Mouse (Mus musculus) ES-E14 (cell line): ENCODE measurements around the gene Fam3a. TPM values are rescaled to one million over a fixed set of nuclear protein-coding genes. Genes with fewer than 3 reads are reported as not detected.

ENCODE experiments used
- DNase-seq: peaks from one replicate; pipeline ENCODE4 v3.0.0-alpha.2; 2013; ENCODE audit warnings: low read depth, low spot score
- H3K27ac ChIP-seq: 2 replicates; pipeline ENCODE4 v1.5.1; 2012; ENCODE audit warnings: low read depth, mild to moderate bottlenecking, low read length, moderate library complexity, mixed read lengths; ENCODE audit not compliant: poor library complexity, insufficient read depth, severe bottlenecking
- H3K36me3 ChIP-seq: 2 replicates; pipeline ENCODE4 v1.6.1; 2012; ENCODE audit warnings: mild to moderate bottlenecking, low read length, moderate library complexity, mixed read lengths; ENCODE audit not compliant: control insufficient read depth, poor library complexity, insufficient read depth, severe bottlenecking
- H3K4me1 ChIP-seq, 2 experiments: fragments of 150-350 bp in 1 of 2; sonication (generic) in 1 of 2; 2 replicates each; pipeline ENCODE4 v1.6.1; 2012; ENCODE audit warnings: low read length in 2 of 2, mild to moderate bottlenecking in 1 of 2, mixed read lengths in 1 of 2; ENCODE audit not compliant: control insufficient read depth in 2 of 2, insufficient read depth in 2 of 2, poor library complexity in 1 of 2
- H3K4me3 ChIP-seq, 2 experiments: fragments of 150-350 bp in 1 of 2; sonication (generic) in 1 of 2; 2 replicates each; pipeline ENCODE4 v1.5.1; 2012; ENCODE audit warnings: low read length in 2 of 2, low read depth in 1 of 2, mild to moderate bottlenecking in 1 of 2, mixed read lengths in 1 of 2; ENCODE audit not compliant: insufficient read depth in 1 of 2, poor library complexity in 1 of 2, severe bottlenecking in 1 of 2
- H3K9ac ChIP-seq: 2 replicates; pipeline ENCODE4 v1.6.1; 2012; ENCODE audit warnings: low read depth, mild to moderate bottlenecking, low read length, mixed read lengths; ENCODE audit not compliant: poor library complexity, insufficient read depth, severe bottlenecking
- H3K9me3 ChIP-seq: fragments of 150-350 bp; sonication (generic); 2 replicates; pipeline ENCODE4 v1.6.1; 2012; ENCODE audit warnings: low read depth, mild to moderate bottlenecking, low read length; ENCODE audit not compliant: control insufficient read depth, insufficient read depth
- CHD2 ChIP-seq: IDR thresholded peaks from 2 replicates; pipeline ENCODE4 v1.6.1; 2014; ENCODE audit warnings: mild to moderate bottlenecking, low read depth, low read length, inconsistent platforms
- HCFC1 ChIP-seq: IDR thresholded peaks from 2 replicates; pipeline ENCODE4 v1.6.1; 2012; ENCODE audit warnings: low read length, inconsistent platforms, borderline replicate concordance; ENCODE audit not compliant: insufficient read depth
- MAFK ChIP-seq: IDR thresholded peaks from 2 replicates; pipeline ENCODE4 v1.6.1; 2014; ENCODE audit warnings: mild to moderate bottlenecking, low read depth, low read length, inconsistent platforms; ENCODE audit not compliant: insufficient read depth
- ZC3H11A ChIP-seq: IDR thresholded peaks from 2 replicates; pipeline ENCODE4 v1.6.1; 2012; ENCODE audit warnings: low read depth, mild to moderate bottlenecking, inconsistent platforms, low read length, borderline replicate concordance
- ZNF384 ChIP-seq: IDR thresholded peaks from 2 replicates; pipeline ENCODE4 v1.6.1; 2012; ENCODE audit warnings: low read depth, low read length, inconsistent platforms
- in situ Hi-C, 2 experiments: fragments of 600-800 bp; cut with MboI; formaldehyde crosslinking; loops; one replicate each; pipeline ENCODE4 v1.15.1; 2025; ENCODE audit warnings: low sequenced_read_pairs in 2 of 2, inconsistent platforms in 1 of 2; ENCODE audit not compliant: unreplicated experiment in 2 of 2
- total RNA-seq: library from RNA; depleted of rRNA; stranded (reverse); fragments of 300-350 nt; gene quantifications from 2 replicates; pipeline ENCODE4 v1.2.3, GENCODE M21; 2012

The Fam3a gene
- total RNA-seq, 1 experiment: 8.9 TPM

DNA sequence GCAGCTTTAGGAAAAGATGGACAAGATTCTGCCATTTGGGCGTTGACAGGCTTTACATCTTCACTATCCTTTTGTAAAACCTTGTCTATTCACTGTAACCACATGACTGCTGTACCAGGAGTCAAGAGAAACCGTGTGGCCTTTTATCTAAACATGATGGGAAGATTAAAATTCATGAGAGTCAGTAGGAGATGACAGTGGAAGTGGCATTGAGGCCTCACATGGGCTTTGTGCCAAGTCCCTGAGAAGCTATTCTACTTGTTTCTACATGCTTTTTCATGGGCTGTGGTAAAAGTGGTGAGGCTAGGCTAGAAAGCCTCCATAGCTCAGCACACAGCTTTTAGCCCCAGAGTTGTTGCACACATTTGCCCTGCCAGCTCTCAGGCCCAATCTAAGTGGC, 15.3 kb upstream of the Fam3a start:
- Histone ChIP-seq H3K9me3 (no peaks in the 10 kb centered on the region), H3K27ac (no peak overlapping the region), H3K4me1 (no peaks in the 10 kb centered on the region), H3K4me3 (no peak overlapping the region), H3K36me3 (peaks cover 11% of the 10 kb centered on the region), H3K9ac (no peak overlapping the region)
- DNase-seq: no peak
- in situ Hi-C loops: loop anchor here in 1 of 2 experiments (25.0 kb wide), 1 partner anchor 96 kb away; the partner anchor contains the start of genes Fam50a and Gdi1
- TF ChIP-seq ZNF384 (no peak), ZC3H11A (no peak), CHD2 (no peak), MAFK (no peak), HCFC1 (no peak)

DNA sequence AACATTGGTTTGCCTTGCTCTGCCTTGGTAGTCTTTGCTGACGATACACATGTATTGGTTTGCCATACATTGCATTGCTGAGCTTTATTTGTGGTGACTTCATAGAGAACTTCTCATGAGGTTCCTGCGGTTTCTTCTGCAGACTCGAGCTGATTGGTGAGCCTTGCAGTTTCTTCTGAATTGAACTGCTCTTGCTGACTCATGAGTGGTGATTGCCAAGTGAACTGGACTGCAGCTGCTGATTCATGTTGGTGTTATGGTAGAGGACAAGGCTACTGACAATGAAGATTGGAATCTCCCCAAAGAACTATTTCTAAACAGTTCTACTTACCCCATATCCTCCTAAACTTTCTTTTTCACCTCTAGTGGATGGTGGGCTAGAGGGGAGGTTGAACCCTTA, 7.1 kb upstream of the Fam3a start:
- Histone ChIP-seq H3K9ac (no peak overlapping the region), H3K9me3 (no peaks in the 10 kb centered on the region), H3K4me3 (no peak overlapping the region), H3K36me3 (no peaks in the 10 kb centered on the region), H3K4me1 (no peaks in the 10 kb centered on the region), H3K27ac (no peak overlapping the region)
- in situ Hi-C loops: loop anchor here in 1 of 2 experiments (25.0 kb wide), 1 partner anchor 88 kb away; the partner anchor contains the start of genes Fam50a and Gdi1
- no peak for DNase-seq
- TF ChIP-seq ZNF384: no peak
- no peak for TF ChIP-seq HCFC1
- TF ChIP-seq CHD2: no peak
- no peak for TF ChIP-seq MAFK
- no peak for TF ChIP-seq ZC3H11A

DNA sequence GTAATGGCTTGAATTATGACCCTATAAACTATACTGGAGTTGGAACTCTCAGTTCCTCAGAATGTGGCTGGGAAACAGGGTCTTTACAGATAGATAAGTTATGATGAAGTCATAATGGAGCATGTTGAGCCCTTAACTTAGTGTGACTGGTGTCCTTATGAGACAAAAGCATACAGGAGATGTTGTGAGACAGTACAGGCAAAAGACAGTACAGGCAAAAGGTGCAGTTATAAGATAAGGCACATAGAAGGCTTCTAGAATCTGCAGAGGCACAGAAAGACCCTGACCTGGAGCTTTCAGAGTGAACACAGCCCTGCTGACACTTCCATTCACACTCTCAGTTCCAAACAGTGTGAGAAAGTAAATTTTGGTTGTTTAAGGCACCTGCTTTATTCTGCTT, 4.9 kb downstream of the Fam3a start:
- in situ Hi-C loops: no loop called here
- no peaks in the 10 kb centered on the region for H3K4me1 ChIP-seq
- H3K36me3 ChIP-seq: 0 out of 2 replicates have a peak, but pooled peaks cover 2% of the 10 kb centered on the region
- no peaks in the 10 kb centered on the region for H3K9me3 ChIP-seq
- no peak for TF ChIP-seq MAFK
- no peak for TF ChIP-seq ZNF384
- TF ChIP-seq ZC3H11A: no peak
- TF ChIP-seq HCFC1: no peak
- no peak for TF ChIP-seq CHD2
- no peak overlapping the region for H3K27ac ChIP-seq
- no peak overlapping the region for H3K4me3 ChIP-seq
- no peak overlapping the region for H3K9ac ChIP-seq
- no peak for DNase-seq

DNA sequence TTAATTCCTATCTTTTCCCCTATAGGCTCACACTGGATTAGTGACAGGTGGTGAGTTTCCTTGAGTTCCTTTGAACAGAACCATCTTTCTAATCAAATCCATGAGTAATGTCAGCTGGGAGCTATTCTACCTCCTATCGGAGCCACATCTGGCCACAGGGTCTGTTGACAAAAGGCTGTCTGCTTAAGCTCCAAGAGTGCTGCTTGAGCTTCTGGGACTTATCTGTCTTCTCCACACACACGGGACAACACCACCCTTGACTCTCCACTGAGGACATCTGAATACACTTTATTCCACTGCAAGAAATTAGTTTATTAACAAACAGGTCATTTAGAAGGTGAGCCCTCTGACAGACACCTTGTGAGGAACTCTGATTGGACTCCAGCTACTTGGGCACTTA, 8.6 kb downstream of the Fam3a start:
- Histone ChIP-seq H3K36me3 (0 out of 2 replicates have a peak, but pooled peaks cover 2% of the 10 kb centered on the region), H3K9me3 (no peaks in the 10 kb centered on the region), H3K9ac (no peak overlapping the region), H3K4me1 (no peaks in the 10 kb centered on the region), H3K4me3 (no peak overlapping the region), H3K27ac (no peak overlapping the region)
- TF ChIP-seq HCFC1 (no peak), ZC3H11A (no peak), ZNF384 (no peak), CHD2 (no peak), MAFK (no peak)
- in situ Hi-C loops: no loop called here
- DNase-seq: no peak

DNA sequence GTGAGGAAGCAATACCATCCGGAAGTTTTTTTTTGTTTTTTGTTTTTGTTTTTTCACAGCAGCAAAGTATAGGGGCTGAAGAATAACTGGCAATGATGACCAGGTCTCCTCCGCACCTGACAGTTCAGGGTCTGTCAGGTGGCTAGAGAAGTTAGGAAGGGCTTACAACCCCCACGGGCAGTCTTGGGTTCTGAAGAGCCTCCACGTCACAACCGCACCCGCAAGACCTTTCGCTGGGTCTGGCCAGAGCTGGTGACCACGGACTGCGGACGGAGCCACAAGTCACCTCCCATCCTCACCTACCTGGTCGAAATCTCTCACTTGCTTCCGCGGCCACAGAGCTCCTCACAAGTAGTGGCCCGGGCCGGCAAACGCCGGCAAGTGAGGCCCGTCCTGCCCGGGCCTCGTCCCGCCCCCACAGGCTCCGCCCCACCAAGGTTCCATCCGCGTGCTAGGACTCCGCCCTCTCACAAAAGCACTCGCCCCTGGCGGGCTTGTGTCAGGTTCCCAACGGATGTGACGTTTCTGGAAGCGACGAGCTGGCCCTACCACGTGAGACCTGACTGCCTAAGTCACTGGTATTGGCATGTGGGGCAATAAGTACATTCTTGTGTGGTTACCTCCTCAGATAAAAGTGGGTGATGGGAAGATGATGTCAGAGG, 20.1 kb downstream of the Fam3a start, which contains the start of the genes Ubl4a and Slc10a3:
Ubl4a (minus strand) TSS at position 331 of the 662 bp plus-strand sequence.
Slc10a3 (minus strand) TSS at position 462 of the 662 bp plus-strand sequence.
- TF ChIP-seq ZNF384: no peak
- no peak for TF ChIP-seq ZC3H11A
- TF ChIP-seq CHD2: no peak
- TF ChIP-seq HCFC1: 0 out of 2 replicates have a peak, but pooled peaks have one; percentile 37
- no peak for TF ChIP-seq MAFK
- H3K9me3 ChIP-seq: no peaks in the 10 kb centered on the region
- H3K4me1 ChIP-seq: peaks cover 0 to 4% of the 10 kb centered on the region in 2 experiments; a peak in 1 of 4 replicates
- no peak within 1 kb of the TSS for H3K27ac ChIP-seq
- DNase-seq: peak; percentile 73
- no peaks in the 10 kb centered on the region for H3K36me3 ChIP-seq
- peak within 1 kb of the TSS; percentile 71 for H3K9ac ChIP-seq
- in situ Hi-C loops: no loop called here
- peak within 1 kb of the TSS; percentile 61 to 63 for H3K4me3 ChIP-seq
